Mouse (Mus musculus): ENCODE data around the gene Syngr1. TPM values are rescaled to one million over a fixed set of nuclear protein-coding genes. Genes with fewer than 3 reads are reported as not detected.
A peak's percentile ranks its signal among the peaks of the same experiment; 100 is the strongest.

Syngr1 gene
- polyA plus RNA-seq, 1 experiment from 2014 or later, result 38.6 TPM

- Histone ChIP-seq H3K4me2 (no peak overlapping the region), H3K27ac (ENCODE audit: low read depth, low read length) (no peak overlapping the region), H3K27me3 (replicated peaks; ENCODE audit: control insufficient read depth, insufficient read depth, low read length) (no peaks in the 10 kb centered on the region), H3K4me3 (ENCODE audit: low read depth, low read length) (no peak overlapping the region), H3K9ac (ENCODE audit: low read depth, low read length) (no peak overlapping the region), H3K36me3 (ENCODE audit: control insufficient read depth, insufficient read depth, low read length) (peaks cover 34% of the 10 kb centered on the region), H3K9me3 (ENCODE audit: control insufficient read depth, low read length) (no peaks in the 10 kb centered on the region), H3K4me1 (replicated peaks; ENCODE audit: control insufficient read depth, insufficient read depth, low read length) (peaks cover 14% of the 10 kb centered on the region)
- DNase-seq (ENCODE audit: low spot score) (no peak), ATAC-seq (replicated peaks; ENCODE audit: low FRiP score) (no peak)
- WGBS, result 87% methylated on average over 6 of the region's 6 CpGs
Measured at GRCm38 (mm10) chr15:80143760-80144159, 52.6 kb downstream of the Syngr1 start.

GRCm38 (mm10) chr15:80145397-80145796, 54.3 kb downstream of the Syngr1 start:
- Histone ChIP-seq H3K4me1 (replicated peaks; ENCODE audit: control insufficient read depth, insufficient read depth, low read length) (peaks cover 14% of the 10 kb centered on the region), H3K36me3 (ENCODE audit: control insufficient read depth, insufficient read depth, low read length) (peaks cover 35% of the 10 kb centered on the region), H3K4me3 (ENCODE audit: low read depth, low read length) (no peak overlapping the region), H3K27ac (ENCODE audit: low read depth, low read length) (no peak overlapping the region), H3K9me3 (ENCODE audit: control insufficient read depth, low read length) (no peaks in the 10 kb centered on the region), H3K4me2 (no peak overlapping the region), H3K9ac (ENCODE audit: low read depth, low read length) (no peak overlapping the region), H3K27me3 (replicated peaks; ENCODE audit: control insufficient read depth, insufficient read depth, low read length) (no peaks in the 10 kb centered on the region)
- 92% methylated on average over 5 of the region's 5 CpGs for WGBS
- ATAC-seq (replicated peaks; ENCODE audit: low FRiP score) (no peak), DNase-seq (ENCODE audit: low spot score) (no peak)

- no peak for ATAC-seq (replicated peaks; ENCODE audit: low FRiP score)
- peaks cover 14% of the 10 kb centered on the region for H3K4me1 ChIP-seq (replicated peaks; ENCODE audit: control insufficient read depth, insufficient read depth, low read length)
- no peak overlapping the region for H3K4me2 ChIP-seq
- peaks cover 28% of the 10 kb centered on the region for H3K36me3 ChIP-seq (ENCODE audit: control insufficient read depth, insufficient read depth, low read length)
- H3K4me3 ChIP-seq (ENCODE audit: low read depth, low read length), result no peak overlapping the region
- 50% methylated on average over 6 of the region's 6 CpGs for WGBS
- DNase-seq (ENCODE audit: low spot score), result no peak
- no peaks in the 10 kb centered on the region for H3K27me3 ChIP-seq (replicated peaks; ENCODE audit: control insufficient read depth, insufficient read depth, low read length)
- H3K9me3 ChIP-seq (ENCODE audit: control insufficient read depth, low read length), result no peaks in the 10 kb centered on the region
- H3K9ac ChIP-seq (ENCODE audit: low read depth, low read length), result no peak overlapping the region
- H3K27ac ChIP-seq (ENCODE audit: low read depth, low read length), result no peak overlapping the region
Measured at GRCm38 (mm10) chr15:80146153-80146552, 55.0 kb downstream of the Syngr1 start.

GRCm38 (mm10) chr15:80147090-80147489, 56.0 kb downstream of the Syngr1 start:
- Histone ChIP-seq H3K27me3 (replicated peaks; ENCODE audit: control insufficient read depth, insufficient read depth, low read length) (no peaks in the 10 kb centered on the region), H3K9me3 (ENCODE audit: control insufficient read depth, low read length) (no peaks in the 10 kb centered on the region), H3K4me3 (ENCODE audit: low read depth, low read length) (no peak overlapping the region), H3K9ac (ENCODE audit: low read depth, low read length) (no peak overlapping the region), H3K4me2 (0 out of 2 replicates have a peak overlapping the region, but pooled peaks have one; percentile 6), H3K36me3 (ENCODE audit: control insufficient read depth, insufficient read depth, low read length) (peaks cover 23% of the 10 kb centered on the region), H3K27ac (ENCODE audit: low read depth, low read length) (no peak overlapping the region; the same call in 1 of the 2 replicates), H3K4me1 (replicated peaks; ENCODE audit: control insufficient read depth, insufficient read depth, low read length) (peaks cover 14% of the 10 kb centered on the region)
- WGBS, result 71% methylated on average over 14 of the region's 14 CpGs
- ATAC-seq (replicated peaks; ENCODE audit: low FRiP score) (peak; percentile 58; the same call in 1 of the 2 replicates), DNase-seq (ENCODE audit: low spot score) (no peak)

GRCm38 (mm10) chr15:80147511-80147910, 56.4 kb downstream of the Syngr1 start:
- WGBS, result 72% methylated on average over 5 of the region's 5 CpGs
- Histone ChIP-seq H3K36me3 (ENCODE audit: control insufficient read depth, insufficient read depth, low read length) (peaks cover 20% of the 10 kb centered on the region), H3K27ac (ENCODE audit: low read depth, low read length) (no peak overlapping the region), H3K4me2 (no peak overlapping the region), H3K4me3 (ENCODE audit: low read depth, low read length) (no peak overlapping the region), H3K4me1 (replicated peaks; ENCODE audit: control insufficient read depth, insufficient read depth, low read length) (peaks cover 14% of the 10 kb centered on the region), H3K9me3 (ENCODE audit: control insufficient read depth, low read length) (no peaks in the 10 kb centered on the region), H3K9ac (ENCODE audit: low read depth, low read length) (no peak overlapping the region), H3K27me3 (replicated peaks; ENCODE audit: control insufficient read depth, insufficient read depth, low read length) (no peaks in the 10 kb centered on the region)
- ATAC-seq (replicated peaks; ENCODE audit: low FRiP score) (no peak), DNase-seq (ENCODE audit: low spot score) (no peak)

- Histone ChIP-seq H3K9ac (ENCODE audit: low read depth, low read length) (no peak overlapping the region), H3K36me3 (ENCODE audit: control insufficient read depth, insufficient read depth, low read length) (peaks cover 25% of the 10 kb centered on the region), H3K27me3 (replicated peaks; ENCODE audit: control insufficient read depth, insufficient read depth, low read length) (no peaks in the 10 kb centered on the region), H3K27ac (ENCODE audit: low read depth, low read length) (no peak overlapping the region), H3K4me1 (replicated peaks; ENCODE audit: control insufficient read depth, insufficient read depth, low read length) (peaks cover 14% of the 10 kb centered on the region), H3K4me2 (no peak overlapping the region), H3K4me3 (ENCODE audit: low read depth, low read length) (no peak overlapping the region), H3K9me3 (ENCODE audit: control insufficient read depth, low read length) (no peaks in the 10 kb centered on the region)
- WGBS, result 89% methylated on average over 8 of the region's 8 CpGs
- no peak for DNase-seq (ENCODE audit: low spot score)
- ATAC-seq (replicated peaks; ENCODE audit: low FRiP score), result no peak
Measured at GRCm38 (mm10) chr15:80148565-80148964, 57.4 kb downstream of the Syngr1 start.

GRCm38 (mm10) chr15:80149517-80149916, 58.4 kb downstream of the Syngr1 start:
- peaks cover 22% of the 10 kb centered on the region for H3K36me3 ChIP-seq (ENCODE audit: control insufficient read depth, insufficient read depth, low read length)
- DNase-seq (ENCODE audit: low spot score) (no peak), ATAC-seq (replicated peaks; ENCODE audit: low FRiP score) (no peak)
- no peak overlapping the region for H3K9ac ChIP-seq (ENCODE audit: low read depth, low read length)
- H3K4me3 ChIP-seq (ENCODE audit: low read depth, low read length), result no peak overlapping the region
- no peak overlapping the region for H3K27ac ChIP-seq (ENCODE audit: low read depth, low read length)
- H3K27me3 ChIP-seq (replicated peaks; ENCODE audit: control insufficient read depth, insufficient read depth, low read length), result no peaks in the 10 kb centered on the region
- H3K9me3 ChIP-seq (ENCODE audit: control insufficient read depth, low read length), result no peaks in the 10 kb centered on the region
- H3K4me2 ChIP-seq, result no peak overlapping the region
- 85% methylated on average over 7 of the region's 7 CpGs for WGBS
- peaks cover 14% of the 10 kb centered on the region for H3K4me1 ChIP-seq (replicated peaks; ENCODE audit: control insufficient read depth, insufficient read depth, low read length)

- peaks cover 48% of the 10 kb centered on the region for H3K36me3 ChIP-seq (ENCODE audit: control insufficient read depth, insufficient read depth, low read length)
- 89% methylated on average over 10 of the region's 10 CpGs for WGBS
- no peak for ATAC-seq (replicated peaks; ENCODE audit: low FRiP score)
- no peak overlapping the region for H3K9ac ChIP-seq (ENCODE audit: low read depth, low read length)
- H3K4me3 ChIP-seq (ENCODE audit: low read depth, low read length), result no peak overlapping the region
- H3K27ac ChIP-seq (ENCODE audit: low read depth, low read length), result no peak overlapping the region
- no peak for DNase-seq (ENCODE audit: low spot score)
- no peaks in the 10 kb centered on the region for H3K27me3 ChIP-seq (replicated peaks; ENCODE audit: control insufficient read depth, insufficient read depth, low read length)
- H3K4me1 ChIP-seq (replicated peaks; ENCODE audit: control insufficient read depth, insufficient read depth, low read length), result no peaks in the 10 kb centered on the region
- H3K9me3 ChIP-seq (ENCODE audit: control insufficient read depth, low read length), result no peaks in the 10 kb centered on the region
- H3K4me2 ChIP-seq, result no peak overlapping the region
Measured at GRCm38 (mm10) chr15:80152663-80153062, 61.5 kb downstream of the Syngr1 start.

- 82% methylated on average over 11 of the region's 11 CpGs for WGBS
- DNase-seq (ENCODE audit: low spot score) (no peak), ATAC-seq (replicated peaks; ENCODE audit: low FRiP score) (no peak)
- Histone ChIP-seq H3K36me3 (ENCODE audit: control insufficient read depth, insufficient read depth, low read length) (peaks cover 54% of the 10 kb centered on the region), H3K9ac (ENCODE audit: low read depth, low read length) (no peak overlapping the region), H3K4me2 (no peak overlapping the region), H3K9me3 (ENCODE audit: control insufficient read depth, low read length) (no peaks in the 10 kb centered on the region), H3K27ac (ENCODE audit: low read depth, low read length) (no peak overlapping the region), H3K27me3 (replicated peaks; ENCODE audit: control insufficient read depth, insufficient read depth, low read length) (no peaks in the 10 kb centered on the region), H3K4me1 (replicated peaks; ENCODE audit: control insufficient read depth, insufficient read depth, low read length) (peaks cover under 1% of the 10 kb centered on the region), H3K4me3 (ENCODE audit: low read depth, low read length) (no peak overlapping the region)
Measured at GRCm38 (mm10) chr15:80153757-80154156, 62.6 kb downstream of the Syngr1 start.
